Mouse (Mus musculus) hindbrain, embryonic 12.5 days (tissue): ENCODE data around the gene Sos1. TPM values are rescaled to one million over a fixed set of nuclear protein-coding genes. Genes with fewer than 3 reads are reported as not detected.

Experiments
- ATAC-seq: fragments of 200-750 bp; cut with Nextera tagmentation; 2 replicates; pipeline ENCODE4 v1.8.0; 2017; ENCODE audit warnings: moderate TSS enrichment; ENCODE audit not compliant: low FRiP score
- H3K27ac ChIP-seq: fragments of 300-500 bp; sonication (generic); 2 replicates; pipeline ENCODE4 v1.5.1; 2016; ENCODE audit warnings: mild to moderate bottlenecking
- H3K27me3 ChIP-seq: fragments of 300-500 bp; sonication (generic); 2 replicates; pipeline ENCODE4 v1.6.1; 2016; ENCODE audit warnings: mild to moderate bottlenecking
- H3K36me3 ChIP-seq: fragments of 300-500 bp; sonication (generic); 2 replicates; pipeline ENCODE4 v1.6.1; 2016; ENCODE audit warnings: mild to moderate bottlenecking
- H3K4me1 ChIP-seq: fragments of 300-500 bp; sonication (generic); 2 replicates; pipeline ENCODE4 v1.6.1; 2016
- H3K4me2 ChIP-seq: fragments of 300-500 bp; sonication (generic); replicated peaks from 2 replicates; pipeline ENCODE4 v1.6.1; 2016; ENCODE audit warnings: mild to moderate bottlenecking
- H3K4me3 ChIP-seq: fragments of 300-500 bp; sonication (generic); 2 replicates; pipeline ENCODE4 v1.5.1; 2016; ENCODE audit warnings: mild to moderate bottlenecking
- H3K9ac ChIP-seq: fragments of 300-500 bp; sonication (generic); 2 replicates; pipeline ENCODE4 v1.6.1; 2016; ENCODE audit warnings: mild to moderate bottlenecking, moderate library complexity
- H3K9me3 ChIP-seq: fragments of 300-500 bp; sonication (generic); replicated peaks from 2 replicates; pipeline ENCODE4 v1.6.1; 2016; ENCODE audit warnings: mild to moderate bottlenecking
- WGBS: fragments of 180-500 bp; shearing (Covaris S2); methylation state at CpG from one replicate; pipeline ENCODE4 v1.1.7; 2016; 5-methylcytosine and 5-hydroxymethylcytosine counted together
- polyA plus RNA-seq: library from polyadenylated mRNA; unstranded; fragments of >200 nt; fragmentation: Nextera tagmentation; extraction: Ambion mirVana; gene quantifications from 2 replicates; pipeline ENCODE4 v1.2.1, GENCODE M21; 2016

Sos1 gene
- polyA plus RNA-seq, 1 experiment from 2014 or later, result 10.2 TPM

DNA sequence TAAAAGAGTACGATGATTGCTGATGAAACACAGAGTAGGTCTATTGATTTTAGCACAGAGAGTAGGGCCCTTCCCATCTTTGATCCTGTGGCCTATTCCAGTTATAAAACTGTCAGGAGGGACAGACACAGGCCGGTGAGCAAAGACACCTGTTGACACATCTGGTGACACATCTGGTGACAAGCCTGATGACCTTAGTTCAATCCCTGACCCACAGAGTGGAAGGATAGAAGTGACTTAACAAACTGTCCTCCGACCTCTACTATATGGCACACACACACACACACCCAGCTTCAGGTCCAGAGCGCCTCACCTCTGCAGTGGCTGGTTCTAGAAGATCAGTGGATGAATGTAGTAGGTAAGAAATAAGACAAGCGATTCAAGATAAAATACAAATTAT, 33.8 kb downstream of the Sos1 start:
- H3K27ac ChIP-seq, result no peak overlapping the region
- no peaks in the 10 kb centered on the region for H3K9me3 ChIP-seq
- no peak for ATAC-seq
- H3K9ac ChIP-seq, result no peak overlapping the region
- no peaks in the 10 kb centered on the region for H3K4me1 ChIP-seq
- WGBS, result 90% methylated on average over 5 of the region's 5 CpGs
- no peak overlapping the region for H3K4me2 ChIP-seq
- peaks cover 53% of the 10 kb centered on the region for H3K36me3 ChIP-seq
- H3K4me3 ChIP-seq, result no peak overlapping the region
- H3K27me3 ChIP-seq, result no peaks in the 10 kb centered on the region

DNA sequence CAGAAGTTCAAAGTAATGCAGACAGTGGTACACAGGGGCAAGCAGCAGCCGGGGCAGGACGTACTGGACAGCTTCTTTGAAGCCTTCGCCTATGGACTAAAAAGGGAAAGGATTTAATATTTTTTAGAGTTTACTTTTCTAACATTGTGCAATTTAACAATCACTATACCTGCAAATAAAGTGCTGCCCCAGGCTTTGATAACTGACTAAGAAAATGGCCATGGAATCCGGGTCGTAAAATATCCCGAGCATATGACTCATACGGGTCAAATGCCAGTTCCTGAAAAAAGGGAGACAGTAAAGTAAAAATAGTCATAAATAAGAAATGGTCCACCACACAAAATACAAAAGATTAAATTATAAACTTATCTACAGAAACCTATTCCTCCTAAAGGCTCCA, 34.8 kb downstream of the Sos1 start:
- Histone ChIP-seq H3K4me3 (no peak overlapping the region), H3K4me1 (no peaks in the 10 kb centered on the region), H3K9ac (no peak overlapping the region), H3K36me3 (peaks cover 53% of the 10 kb centered on the region), H3K9me3 (no peaks in the 10 kb centered on the region), H3K27me3 (no peaks in the 10 kb centered on the region), H3K27ac (no peak overlapping the region), H3K4me2 (no peak overlapping the region)
- 94% methylated on average over 7 of the region's 7 CpGs for WGBS
- ATAC-seq, result no peak

DNA sequence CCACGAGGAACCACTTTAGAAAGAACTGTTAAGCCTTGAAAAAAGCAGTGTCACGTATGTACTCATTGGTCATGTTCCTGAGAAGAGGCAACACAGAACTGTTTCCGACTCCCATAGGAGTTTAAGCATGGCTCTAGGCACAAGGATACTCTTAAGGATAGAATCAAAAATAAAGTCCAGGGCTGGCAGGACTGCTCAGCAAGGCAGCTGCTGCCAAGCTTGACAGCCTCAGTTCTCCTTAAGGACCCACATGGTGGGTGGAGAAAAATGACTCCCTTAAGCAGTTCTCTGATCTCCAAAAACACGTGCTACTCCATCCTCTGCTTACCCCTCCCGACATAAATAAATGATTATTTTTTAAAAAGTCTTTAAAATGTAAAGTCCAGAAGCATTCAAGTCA, 44.6 kb downstream of the Sos1 start:
- Histone ChIP-seq H3K4me1 (no peaks in the 10 kb centered on the region), H3K27me3 (no peaks in the 10 kb centered on the region), H3K36me3 (peaks cover 37% of the 10 kb centered on the region), H3K27ac (no peak overlapping the region), H3K4me2 (no peak overlapping the region), H3K4me3 (no peak overlapping the region), H3K9me3 (no peaks in the 10 kb centered on the region), H3K9ac (no peak overlapping the region)
- ATAC-seq, result no peak
- 88% methylated on average over 5 of the region's 5 CpGs for WGBS

DNA sequence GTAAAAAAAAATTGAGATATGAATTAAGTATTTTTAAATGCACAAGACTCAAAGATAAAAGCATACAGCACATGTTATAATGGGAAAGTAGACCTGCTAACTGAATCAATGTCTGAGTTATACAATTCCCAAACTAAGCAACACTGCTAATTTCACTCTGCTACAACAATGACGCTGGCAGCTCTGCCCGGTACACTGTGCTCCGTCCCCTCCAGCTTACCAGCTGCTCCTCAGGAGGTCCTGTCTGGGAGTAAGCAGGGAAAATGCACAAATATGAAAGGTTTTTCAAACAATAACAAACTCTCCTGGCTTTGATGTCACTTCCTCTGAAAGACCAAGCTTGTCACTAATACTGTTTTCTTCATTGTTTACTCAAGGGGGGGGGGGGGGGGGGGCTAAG, 45.8 kb downstream of the Sos1 start:
- Histone ChIP-seq H3K4me1 (no peaks in the 10 kb centered on the region), H3K27me3 (no peaks in the 10 kb centered on the region), H3K36me3 (peaks cover 39% of the 10 kb centered on the region), H3K9me3 (no peaks in the 10 kb centered on the region), H3K4me2 (no peak overlapping the region), H3K4me3 (no peak overlapping the region), H3K9ac (no peak overlapping the region), H3K27ac (no peak overlapping the region)
- 80% methylated on average over 3 of the region's 3 CpGs for WGBS
- ATAC-seq, result no peak

DNA sequence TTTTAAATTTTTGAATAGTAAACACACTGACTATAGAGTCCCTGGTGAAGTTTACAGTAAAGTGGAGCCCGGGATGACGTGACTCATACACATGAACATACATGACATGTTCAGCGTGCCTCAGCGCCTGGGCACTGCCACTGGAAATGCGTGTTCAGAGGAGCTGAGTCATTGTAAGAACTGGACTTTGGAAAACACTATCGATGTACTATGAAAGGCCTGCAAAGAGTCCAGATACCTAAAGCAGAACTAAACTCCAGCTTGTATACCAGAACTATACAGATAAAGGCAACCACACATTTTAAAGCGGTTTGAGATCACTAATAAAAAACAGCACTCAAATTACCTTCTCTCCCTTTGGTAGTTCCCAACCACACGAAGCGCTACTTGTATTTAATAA, 48.3 kb downstream of the Sos1 start:
- 96% methylated on average over 9 of the region's 9 CpGs for WGBS
- no peaks in the 10 kb centered on the region for H3K27me3 ChIP-seq

DNA sequence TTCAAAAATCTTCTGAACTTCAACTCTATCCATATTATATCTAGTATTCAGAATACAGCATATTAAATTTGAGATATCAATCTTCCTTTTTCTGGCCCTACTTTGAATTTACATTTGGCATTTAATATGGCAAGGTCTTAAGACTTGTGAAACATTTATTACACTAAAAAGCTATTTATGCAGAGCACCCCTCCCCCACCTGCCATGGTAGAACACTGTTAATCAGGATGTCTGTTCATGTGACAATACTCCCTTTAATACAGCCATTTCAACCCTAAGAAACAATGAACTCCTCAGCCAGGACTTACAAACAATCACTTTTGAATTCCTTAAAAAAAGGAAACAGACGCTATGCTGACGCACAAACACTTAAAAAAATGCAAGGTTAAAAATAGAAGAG, 52.3 kb downstream of the Sos1 start:
- Histone ChIP-seq H3K9me3 (no peaks in the 10 kb centered on the region), H3K9ac (no peak overlapping the region), H3K27me3 (no peaks in the 10 kb centered on the region), H3K36me3 (peaks cover 15% of the 10 kb centered on the region), H3K27ac (no peak overlapping the region), H3K4me2 (no peak overlapping the region), H3K4me3 (no peak overlapping the region), H3K4me1 (no peaks in the 10 kb centered on the region)
- WGBS, result 66% methylated on average over 2 of the region's 2 CpGs
- no peak for ATAC-seq

More for the DNA sequence above, 48.3 kb downstream of the Sos1 start:
- Histone ChIP-seq H3K4me1 (no peaks in the 10 kb centered on the region), H3K4me3 (no peak overlapping the region), H3K36me3 (peaks cover 28% of the 10 kb centered on the region), H3K9ac (no peak overlapping the region), H3K4me2 (no peak overlapping the region), H3K9me3 (no peaks in the 10 kb centered on the region), H3K27ac (no peak overlapping the region)
- ATAC-seq, result no peak

DNA sequence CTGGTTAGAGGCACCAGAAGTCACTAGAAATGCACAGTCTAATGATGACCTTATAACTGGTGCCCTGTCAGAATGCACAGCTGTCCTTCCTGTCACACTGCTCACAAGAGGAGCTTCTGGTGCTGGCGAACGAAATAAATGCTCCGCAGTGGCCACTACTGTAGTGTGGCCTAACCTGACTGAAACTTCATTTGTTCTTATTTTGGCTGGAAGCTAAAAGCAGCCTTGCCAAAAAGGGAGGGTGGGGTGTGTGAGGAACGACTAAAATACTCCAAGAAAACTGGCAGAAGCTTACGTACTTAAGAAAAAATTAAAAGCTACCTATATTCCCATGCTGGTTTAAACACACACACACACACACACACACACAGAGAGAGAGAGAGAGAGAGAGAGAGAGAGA, 53.4 kb downstream of the Sos1 start:
- WGBS, result 86% methylated on average over 5 of the region's 5 CpGs
- Histone ChIP-seq H3K4me3 (no peak overlapping the region), H3K27me3 (no peaks in the 10 kb centered on the region), H3K27ac (no peak overlapping the region), H3K4me1 (no peaks in the 10 kb centered on the region), H3K9me3 (no peaks in the 10 kb centered on the region), H3K36me3 (peaks cover 19% of the 10 kb centered on the region), H3K9ac (no peak overlapping the region), H3K4me2 (no peak overlapping the region)
- ATAC-seq, result no peak

DNA sequence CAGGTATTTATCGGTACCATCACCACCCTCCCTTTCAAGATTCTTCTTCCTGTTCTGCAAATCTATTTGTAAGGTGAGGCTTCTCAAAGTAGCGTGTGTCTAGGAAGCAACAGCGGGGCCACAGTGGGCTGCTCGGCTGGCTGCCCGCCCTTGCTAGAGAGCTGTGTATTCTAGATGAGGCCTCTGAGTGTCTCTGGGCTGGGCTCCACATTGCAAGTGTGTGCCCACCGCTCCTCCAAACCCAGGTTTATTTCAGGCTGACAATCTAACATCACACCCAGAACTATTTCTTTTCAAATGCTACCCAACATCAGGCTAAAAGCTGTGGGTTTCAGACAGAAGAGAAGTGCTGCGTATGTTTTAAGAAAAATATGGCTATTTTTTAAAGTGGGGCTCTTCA, 54.1 kb downstream of the Sos1 start:
- Histone ChIP-seq H3K27ac (no peak overlapping the region), H3K4me3 (no peak overlapping the region), H3K9me3 (no peaks in the 10 kb centered on the region), H3K27me3 (no peaks in the 10 kb centered on the region), H3K9ac (no peak overlapping the region), H3K4me1 (no peaks in the 10 kb centered on the region), H3K4me2 (no peak overlapping the region), H3K36me3 (peaks cover 18% of the 10 kb centered on the region)
- ATAC-seq, result no peak
- 91% methylated on average over 7 of the region's 7 CpGs for WGBS

DNA sequence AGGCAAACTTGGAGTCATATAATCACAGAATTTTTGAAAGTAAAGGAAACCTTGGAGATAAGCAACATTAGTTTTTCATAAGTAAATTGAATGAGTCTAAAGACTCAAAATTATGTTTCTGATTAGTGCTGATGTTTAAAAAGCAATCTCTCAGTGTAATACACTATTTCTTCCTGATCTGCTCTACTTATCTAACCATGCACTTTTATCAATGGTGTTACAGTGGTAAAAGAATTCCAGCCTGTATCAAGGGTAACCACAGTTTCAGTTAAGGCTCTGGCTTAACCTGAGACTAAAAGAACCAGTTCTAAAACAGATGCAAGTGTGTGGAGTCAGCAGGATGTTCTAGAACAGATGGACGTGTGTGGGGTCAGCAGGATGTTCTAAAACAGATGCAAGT, 59.3 kb downstream of the Sos1 start:
- 97% methylated on average over 1 of the region's 1 CpGs for WGBS
- no peak overlapping the region for H3K4me3 ChIP-seq
- H3K4me2 ChIP-seq, result no peak overlapping the region
- H3K27ac ChIP-seq, result no peak overlapping the region
- no peak for ATAC-seq
- no peak overlapping the region for H3K9ac ChIP-seq
- no peaks in the 10 kb centered on the region for H3K9me3 ChIP-seq
- peaks cover 40% of the 10 kb centered on the region for H3K36me3 ChIP-seq
- no peaks in the 10 kb centered on the region for H3K4me1 ChIP-seq
- no peaks in the 10 kb centered on the region for H3K27me3 ChIP-seq

DNA sequence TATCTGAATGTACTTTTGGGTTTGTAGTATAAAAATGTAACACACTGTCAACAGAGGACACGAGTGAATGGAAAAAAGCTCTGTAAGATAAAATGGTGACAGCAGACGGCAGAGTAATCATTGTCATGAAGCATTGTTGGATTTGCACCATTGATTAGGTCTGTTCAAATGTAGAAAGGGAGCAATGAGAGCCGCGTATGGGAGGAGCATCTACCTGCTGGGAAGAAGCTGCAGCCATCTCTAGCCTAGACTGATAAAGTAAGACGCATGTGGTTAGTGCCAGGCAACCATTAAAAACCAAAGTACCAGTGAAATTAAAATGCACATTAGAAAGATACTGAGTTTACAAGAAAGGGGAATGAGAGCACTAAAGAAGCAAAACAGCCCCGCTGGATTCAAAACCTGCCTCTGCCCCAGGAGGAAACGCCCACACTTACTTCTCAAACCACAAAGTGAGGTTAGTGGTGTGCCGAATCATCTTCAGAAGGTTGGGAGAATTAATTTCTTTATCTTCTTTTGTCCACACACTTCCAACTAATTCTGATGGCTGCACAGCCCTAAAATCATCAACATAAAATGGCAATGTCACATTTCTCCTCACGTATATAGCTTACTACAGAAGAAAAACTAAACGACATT, 61.6 kb downstream of the Sos1 start:
- Histone ChIP-seq H3K27me3 (no peaks in the 10 kb centered on the region), H3K4me3 (no peak overlapping the region), H3K4me2 (no peak overlapping the region), H3K9me3 (no peaks in the 10 kb centered on the region), H3K36me3 (peaks cover 54% of the 10 kb centered on the region), H3K4me1 (no peaks in the 10 kb centered on the region), H3K9ac (no peak overlapping the region), H3K27ac (no peak overlapping the region)
- no peak for ATAC-seq
- 82% methylated on average over 10 of the region's 10 CpGs for WGBS

DNA sequence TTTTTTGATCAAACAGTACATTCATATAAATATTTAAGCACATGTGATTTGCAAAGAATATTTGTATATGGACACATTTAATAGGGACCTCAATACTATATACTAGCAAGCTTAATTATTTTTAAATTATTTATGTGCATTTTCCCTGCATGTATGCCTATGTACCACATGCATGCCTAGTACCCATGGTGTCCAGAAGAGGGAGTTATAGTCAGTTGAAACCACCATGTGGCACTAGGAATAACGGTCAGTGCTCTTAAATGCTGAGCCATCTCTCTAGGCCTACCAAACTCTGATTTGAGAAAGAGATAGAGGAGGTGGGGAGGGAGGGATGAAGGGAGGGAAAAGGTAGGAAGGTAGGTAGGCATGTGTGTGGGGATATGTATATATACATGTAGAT, 69.1 kb downstream of the Sos1 start:
- no peak overlapping the region for H3K4me3 ChIP-seq
- no peak overlapping the region for H3K4me2 ChIP-seq
- H3K27me3 ChIP-seq, result no peaks in the 10 kb centered on the region
- no peak overlapping the region for H3K27ac ChIP-seq
- H3K36me3 ChIP-seq, result peaks cover 70% of the 10 kb centered on the region
- H3K4me1 ChIP-seq, result no peaks in the 10 kb centered on the region
- no peak for ATAC-seq
- no peaks in the 10 kb centered on the region for H3K9me3 ChIP-seq
- no peak overlapping the region for H3K9ac ChIP-seq
- 68% methylated on average over 1 of the region's 1 CpGs for WGBS

DNA sequence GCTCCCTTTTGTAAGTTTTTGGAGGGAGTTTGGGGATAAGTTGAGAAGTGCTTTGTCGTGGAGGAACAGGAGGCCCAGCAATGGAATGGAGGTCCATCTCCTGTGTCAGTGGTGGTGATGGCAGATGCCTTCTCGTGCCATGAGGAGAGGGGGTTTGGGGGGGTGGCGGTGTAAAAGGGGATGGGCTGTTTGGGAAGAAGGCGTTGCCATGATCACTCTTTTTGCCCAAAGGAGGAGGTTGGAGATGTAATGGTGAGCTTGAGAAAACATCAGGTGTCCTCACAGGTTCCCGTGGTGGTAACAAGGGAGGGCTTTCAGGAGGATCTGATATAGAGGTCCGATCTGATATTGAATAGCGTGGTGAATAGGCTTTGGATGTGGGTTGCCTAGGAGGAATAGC, 82.0 kb downstream of the Sos1 start:
- H3K9ac ChIP-seq, result no peak overlapping the region
- H3K9me3 ChIP-seq, result no peaks in the 10 kb centered on the region
- H3K27ac ChIP-seq, result no peak overlapping the region
- H3K4me3 ChIP-seq, result no peak overlapping the region
- no peaks in the 10 kb centered on the region for H3K4me1 ChIP-seq
- 93% methylated on average over 7 of the region's 7 CpGs for WGBS
- H3K4me2 ChIP-seq, result no peak overlapping the region
- no peaks in the 10 kb centered on the region for H3K27me3 ChIP-seq
- H3K36me3 ChIP-seq, result peaks cover 35% of the 10 kb centered on the region
- ATAC-seq, result no peak
